Mouse (Mus musculus): ENCODE measurements around the gene Akap13.

- no peak for TF ChIP-seq POLR2A (IDR thresholded peaks at IDR 0.05; ENCODE audit: low read depth, low read length)
- TF ChIP-seq CTCF (IDR thresholded peaks at IDR 0.05; ENCODE audit: borderline replicate concordance, insufficient read depth, low read length): no peak
Observed at GRCm38 (mm10) chr7:75515472-75515871, 60.1 kb downstream of the Akap13 start.
